In the genomic region with DNA sequence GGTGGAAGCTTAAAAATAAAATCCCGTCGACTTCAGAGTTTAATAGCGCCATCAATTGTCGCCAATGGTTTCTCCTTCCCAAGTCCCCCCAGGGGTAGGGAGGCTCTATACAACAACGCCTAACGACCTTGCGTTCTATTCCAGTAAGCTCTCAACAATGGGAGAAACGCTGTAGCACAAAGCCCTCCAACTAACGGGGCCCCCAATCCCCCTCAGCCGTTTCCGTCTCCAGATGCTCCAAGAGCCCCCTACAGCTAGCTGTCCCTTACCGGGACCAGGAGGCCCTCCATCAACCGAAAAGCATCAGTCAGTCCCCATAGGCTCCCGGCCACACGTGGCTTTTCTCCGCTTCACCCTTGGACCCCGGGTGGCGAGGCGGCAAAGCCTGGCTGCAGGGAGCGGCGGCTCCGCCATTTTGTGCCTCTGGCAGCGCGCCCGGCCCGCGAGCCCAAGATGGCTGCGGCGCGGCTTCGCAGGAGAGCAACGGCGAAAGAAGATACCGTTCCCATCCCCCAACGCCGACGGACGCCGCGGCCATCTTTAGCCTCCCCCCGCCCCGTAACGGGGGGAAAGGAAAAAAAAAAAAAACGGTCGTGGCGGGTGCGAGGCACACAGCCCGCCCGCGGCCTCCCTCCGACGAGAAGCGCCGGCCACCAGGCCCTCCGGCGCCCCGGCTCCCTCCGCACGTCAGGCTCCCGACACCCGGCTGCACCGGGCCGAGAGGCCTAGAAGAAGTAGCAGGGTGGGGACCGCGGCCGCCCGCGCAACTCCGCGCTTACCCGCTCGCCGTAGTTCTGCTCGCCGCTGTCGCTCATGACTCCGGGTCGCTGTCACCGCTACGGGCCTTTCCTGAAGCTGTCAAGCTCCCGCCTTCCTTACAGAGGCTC, we compare ENCODE assay signal across 8 mouse cellular contexts. TPM values are rescaled to one million over a fixed set of nuclear protein-coding genes. Genes with fewer than 3 reads are reported as not detected.
DNase-seq lines count a peak whose midpoint lies in the region; ATAC-seq lines count a peak whose summit lies in the region.

No protein-coding gene starts in this region.

- H3K9ac ChIP-seq in hindbrain, embryonic 15.5 days = peak overlapping the region; percentile 93

- no peaks in the 10 kb centered on the region for H3K9me3 ChIP-seq in hindbrain, embryonic 15.5 days

- H3K27ac ChIP-seq in hindbrain, embryonic 15.5 days (replicated peaks) = peak overlapping the region; percentile 99

- no peaks in the 10 kb centered on the region for H3K36me3 ChIP-seq in hindbrain, embryonic 15.5 days

- under 1% methylated on average over 78 of the region's 81 CpGs for WGBS in hindbrain, embryonic 15.5 days

- peak overlapping the region; percentile 91 for H3K4me2 ChIP-seq in hindbrain, embryonic 15.5 days

- peak; percentile 84 for ATAC-seq in hindbrain, embryonic 15.5 days (ENCODE audit: low FRiP score, low read depth)

- DNase-seq in T-cell, adult 2 months (ENCODE audit: low spot score) = peak; percentile 81
- DNase-seq in cerebellum, postnatal 25 days = peak; percentile 90 to 94
- DNase-seq in frontal cortex, postnatal 36 days (ENCODE audit: low spot score in 2 of 2) = peak; percentile 72
- DNase-seq in left cerebral cortex, adult 18-20 months (ENCODE audit: low spot score in 2 of 2) = peak; percentile 80 to 83
- peak; percentile 89 to 91 for DNase-seq in lung, postnatal 4 days
- DNase-seq in retina, postnatal 7 days (ENCODE audit: low read depth, low spot score) = peak; percentile 85
- peak; percentile 73 to 79 for DNase-seq in urinary bladder, adult 18-20 months (ENCODE audit: low spot score in 2 of 2)

- H3K27me3 ChIP-seq in hindbrain, embryonic 15.5 days = no peaks in the 10 kb centered on the region

- peak overlapping the region; percentile 87 for H3K4me3 ChIP-seq in hindbrain, embryonic 15.5 days

- H3K4me1 ChIP-seq in hindbrain, embryonic 15.5 days (replicated peaks) = peaks cover 38% of the 10 kb centered on the region

RNA-seq across cellular contexts. Expression of a gene that starts 0.6 kb away (rescaled TPM):
- 239 and 250 TPM in 2 replicates for polyA plus RNA-seq in hindbrain, embryonic 15.5 days (2015; fragmentation: Nextera tagmentation; extraction: Ambion mirVana)
- total RNA-seq in left cerebral cortex, adult 18-20 months (2021) = 10 to 100 TPM; 76.4 to 79.4 TPM

Comparison
In these comparisons a context has a peak if more than half of its experiments do, and no peak if none do; other contexts are left out.
1. Peak in every context shown above with its lines: DNase-seq, ATAC-seq, H3K4me3 ChIP-seq and H3K27ac ChIP-seq.